Mouse (Mus musculus) thymus, postnatal 25 days (tissue): ENCODE measurements around the gene Gm7735.
"Not testable (repeated sequence)": the region's sequence is repeated elsewhere in the genome, so short reads cannot be mapped to it uniquely, and the experiment has no call there.

Experiments
- DNase-seq: peaks from one replicate; pipeline ENCODE4 v3.0.0; 2022

Gm7735 gene

GRCm38 (mm10) chr16:89169190-89169589 lies at the start of gene Gm7735:
Gene Gm7735, plus strand, starts transcription at chr16:89169490.
- not testable (repeated sequence) for DNase-seq

DNA sequence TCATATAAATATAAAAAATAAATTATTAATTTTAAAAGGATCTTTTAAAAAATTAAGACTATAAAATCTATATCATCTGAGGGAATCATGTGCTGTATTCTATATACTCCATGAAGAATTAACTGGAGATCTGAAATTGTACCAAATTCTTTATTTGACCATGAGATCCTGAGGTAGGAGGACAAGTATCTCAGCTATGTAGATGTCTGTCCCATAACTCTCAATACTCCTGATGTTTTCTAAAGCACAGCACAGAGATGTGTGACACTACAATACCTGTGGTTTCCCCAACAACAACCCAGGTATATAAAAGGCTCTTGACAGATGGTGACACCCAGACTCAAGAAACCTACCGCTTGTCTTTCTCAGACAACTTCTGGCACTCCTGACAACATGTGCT lies 28.7 kb upstream of the Gm7735 start, which contains the start of gene Gm6358:
Gene Gm6358, plus strand, starts transcription at position 301 of the 400 bp plus-strand sequence.
- DNase-seq, result no peak

GRCm38 (mm10) chr16:89150786-89151185 lies 18.5 kb upstream of the Gm7735 start, which contains the start of gene Gm10061:
Gene Gm10061, plus strand, starts transcription at chr16:89151086.
- no peak for DNase-seq

DNA sequence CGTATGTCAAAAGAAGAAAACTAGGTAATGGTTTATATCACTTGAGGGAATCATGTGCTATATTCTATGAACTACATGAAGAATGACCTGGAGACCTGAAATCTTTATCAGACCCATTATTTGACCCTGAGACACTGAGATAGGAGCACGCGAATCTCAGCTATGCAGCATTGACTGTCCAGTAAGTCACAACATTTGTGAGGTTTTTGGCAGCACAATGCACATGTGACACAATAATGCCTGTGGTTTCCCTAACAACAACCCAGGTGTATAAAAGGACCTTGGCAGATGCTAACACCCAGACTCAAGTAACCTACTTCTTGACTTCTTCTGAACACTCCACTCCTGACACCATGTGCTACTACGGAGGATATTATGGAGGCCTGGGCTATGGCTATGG lies 11.6 kb upstream of the Gm7735 start, which contains the start of gene Gm9789:
Gene Gm9789, plus strand, starts transcription at position 301 of the 400 bp plus-strand sequence.
- no peak for DNase-seq

DNA sequence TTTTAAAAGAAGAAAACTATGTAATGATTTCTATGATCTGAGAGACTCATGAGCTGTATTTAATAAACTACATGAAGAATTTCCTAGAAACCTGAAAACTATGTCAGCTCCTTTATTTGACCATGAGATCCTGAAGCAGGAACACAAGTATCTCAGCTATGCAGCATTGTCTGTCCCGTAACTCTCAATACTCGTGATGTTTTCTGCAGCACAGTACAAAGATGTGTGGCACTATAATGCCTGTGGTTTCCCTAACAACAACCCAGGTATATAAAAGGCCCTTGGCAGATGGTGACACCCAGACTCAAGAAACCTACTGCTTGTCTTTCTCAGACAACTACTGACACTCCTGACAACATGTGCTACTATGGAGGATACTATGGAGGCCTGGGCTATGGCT lies 5.1 kb downstream of the Gm7735 start, which contains the start of gene 1110057P08Rik:
Gene 1110057P08Rik, plus strand, starts transcription at position 301 of the 400 bp plus-strand sequence.
- no peak for DNase-seq

GRCm38 (mm10) chr16:89188621-89189020 lies 19.3 kb downstream of the Gm7735 start:
- no peak for DNase-seq

- no peak for DNase-seq
Measured at GRCm38 (mm10) chr16:89205561-89205960, 36.3 kb downstream of the Gm7735 start, which contains the start of gene Krtap20-2. Gene Krtap20-2, plus strand, starts transcription at chr16:89205861.
